In the genomic region with DNA sequence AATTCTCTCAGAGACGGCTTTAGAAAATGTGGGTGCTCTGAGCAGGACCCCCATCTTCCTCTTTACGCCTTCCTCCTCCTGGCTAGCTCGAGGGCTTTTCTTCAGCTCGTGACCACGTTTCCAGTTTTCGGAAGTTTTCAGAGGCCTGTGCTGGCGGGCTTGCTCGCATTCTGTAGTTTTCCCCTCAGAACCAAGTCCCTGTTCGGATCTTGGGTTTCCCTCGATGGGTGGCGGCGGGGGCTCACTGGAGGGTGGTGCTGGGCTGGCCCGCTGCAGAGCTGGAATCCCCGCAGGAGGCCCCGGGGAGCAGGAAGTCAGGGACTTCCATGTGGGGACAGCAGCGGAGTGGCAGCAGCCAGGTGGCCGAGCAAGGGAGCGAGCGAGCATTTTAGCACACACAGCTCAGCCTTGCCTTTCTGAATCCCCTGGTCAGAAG, we compare ENCODE assay signal across 7 mouse cellular contexts.
DNase-seq lines count a peak whose midpoint lies in the region; ATAC-seq and TF ChIP-seq lines count a peak whose summit lies in the region.

No protein-coding gene starts in this region.

- TF ChIP-seq EP300 in stomach, postnatal 0 days (optimal IDR thresholded peaks at IDR 0.05), result no peak

- TF ChIP-seq CTCF in spleen, adult 2 months (IDR thresholded peaks at IDR 0.05; ENCODE audit: extremely low read depth, insufficient read depth, insufficient read length, insufficient replicate concordance), result no peak
- TF ChIP-seq CTCF in stomach, postnatal 0 days (IDR thresholded peaks at IDR 0.05; ENCODE audit: low read depth), result peak; percentile 19; the same call in 1 of the 2 replicates

- no peaks in the 10 kb centered on the region for H3K9me3 ChIP-seq in embryonic facial prominence, embryonic 15.5 days (replicated peaks)
- H3K9me3 ChIP-seq in hindbrain, embryonic 14.5 days (ENCODE audit: control insufficient read depth, low read length), result no peaks in the 10 kb centered on the region
- H3K9me3 ChIP-seq in lung, embryonic 15.5 days, result no peaks in the 10 kb centered on the region
- no peaks in the 10 kb centered on the region for H3K9me3 ChIP-seq in stomach, postnatal 0 days (ENCODE audit: control insufficient read depth, low read length)

- 0 out of 2 replicates have a peak, but pooled peaks have one; percentile 6 for ATAC-seq in embryonic facial prominence, embryonic 15.5 days (ENCODE audit: insufficient number of reproducible peaks, low FRiP score, low TSS enrichment, low read depth)
- ATAC-seq in hindbrain, embryonic 14.5 days (ENCODE audit: low FRiP score), result peak; percentile 56
- peak; percentile 40; the same call in 1 of the 2 replicates for ATAC-seq in lung, embryonic 15.5 days (ENCODE audit: borderline replicate concordance, extremely low read depth, low FRiP score, low TSS enrichment)
- ATAC-seq in stomach, postnatal 0 days (ENCODE audit: low FRiP score, low TSS enrichment), result peak; percentile 47

- H3K4me2 ChIP-seq in embryonic facial prominence, embryonic 15.5 days (replicated peaks), result peak overlapping the region; percentile 82
- H3K4me2 ChIP-seq in hindbrain, embryonic 14.5 days (replicated peaks), result peak overlapping the region; percentile 71
- peak overlapping the region; percentile 94 for H3K4me2 ChIP-seq in lung, embryonic 15.5 days
- peak overlapping the region; percentile 86 for H3K4me2 ChIP-seq in stomach, postnatal 0 days (replicated peaks; ENCODE audit: low read depth)

- H3K36me3 ChIP-seq in spleen, adult 2 months (ENCODE audit: control insufficient read depth, insufficient read depth, low read length), result no peaks in the 10 kb centered on the region
- H3K36me3 ChIP-seq in embryonic facial prominence, embryonic 15.5 days, result no peaks in the 10 kb centered on the region
- H3K36me3 ChIP-seq in hindbrain, embryonic 14.5 days (replicated peaks; ENCODE audit: control insufficient read depth, insufficient read depth), result no peaks in the 10 kb centered on the region
- no peaks in the 10 kb centered on the region for H3K36me3 ChIP-seq in lung, embryonic 15.5 days
- H3K36me3 ChIP-seq in stomach, postnatal 0 days (ENCODE audit: control insufficient read depth, insufficient read depth, low read length), result no peaks in the 10 kb centered on the region

- TF ChIP-seq POLR2A in spleen, adult 2 months (IDR thresholded peaks at IDR 0.05; ENCODE audit: low read depth, low read length), result no peak

- 4% methylated on average over 19 of the region's 19 CpGs for WGBS in spleen, adult 2 months
- 3% methylated on average over 19 of the region's 19 CpGs for WGBS in embryonic facial prominence, embryonic 15.5 days
- whole genome bisulfite sequencing in hindbrain, embryonic 14.5 days, result 5% methylated on average over 19 of the region's 19 CpGs
- WGBS in lung, embryonic 15.5 days, result 6% methylated on average over 19 of the region's 19 CpGs
- WGBS in stomach, postnatal 0 days, result 5% methylated on average over 19 of the region's 19 CpGs

- DNase-seq in spleen, adult 2 months (ENCODE audit: low read depth in 1 of 2, low spot score in 2 of 2), result peak in 1 of 2 experiments; percentile 32
- no peak for DNase-seq in spleen, adult 18-20 months
- no peak for DNase-seq in hindbrain, embryonic 14.5 days (ENCODE audit: low spot score)
- peak; percentile 58 for DNase-seq in stomach, postnatal 0 days (ENCODE audit: low spot score)
- no peak for DNase-seq in cerebellum, adult 11-12 months

- peak overlapping the region; percentile 77 for H3K27ac ChIP-seq in spleen, adult 2 months (ENCODE audit: insufficient read depth, low read length)
- H3K27ac ChIP-seq in embryonic facial prominence, embryonic 15.5 days (replicated peaks), result peak overlapping the region; percentile 83
- no peak overlapping the region for H3K27ac ChIP-seq in hindbrain, embryonic 14.5 days
- H3K27ac ChIP-seq in lung, embryonic 15.5 days, result peak overlapping the region; percentile 75
- peak overlapping the region; percentile 93 for H3K27ac ChIP-seq in stomach, postnatal 0 days (replicated peaks)

- H3K9ac ChIP-seq in embryonic facial prominence, embryonic 15.5 days, result peak overlapping the region; percentile 62
- H3K9ac ChIP-seq in hindbrain, embryonic 14.5 days, result peak overlapping the region; percentile 34
- H3K9ac ChIP-seq in lung, embryonic 15.5 days, result peak overlapping the region; percentile 49
- H3K9ac ChIP-seq in stomach, postnatal 0 days (ENCODE audit: low read length), result peak overlapping the region; percentile 80

- H3K27me3 ChIP-seq in spleen, adult 2 months (ENCODE audit: control insufficient read depth, insufficient read depth, low read length), result no peaks in the 10 kb centered on the region
- no peaks in the 10 kb centered on the region for H3K27me3 ChIP-seq in embryonic facial prominence, embryonic 15.5 days
- no peaks in the 10 kb centered on the region for H3K27me3 ChIP-seq in hindbrain, embryonic 14.5 days (ENCODE audit: control insufficient read depth, insufficient read depth, low read length)
- no peaks in the 10 kb centered on the region for H3K27me3 ChIP-seq in lung, embryonic 15.5 days
- no peaks in the 10 kb centered on the region for H3K27me3 ChIP-seq in stomach, postnatal 0 days (ENCODE audit: control insufficient read depth, insufficient read depth, low read length)

- peaks cover 35% of the 10 kb centered on the region for H3K4me1 ChIP-seq in spleen, adult 2 months (ENCODE audit: control insufficient read depth, insufficient read depth, insufficient read length)
- H3K4me1 ChIP-seq in embryonic facial prominence, embryonic 15.5 days, result peaks cover 60% of the 10 kb centered on the region
- H3K4me1 ChIP-seq in hindbrain, embryonic 14.5 days (replicated peaks; ENCODE audit: control insufficient read depth, insufficient read depth, low read length), result peaks cover 27% of the 10 kb centered on the region
- H3K4me1 ChIP-seq in lung, embryonic 15.5 days, result peaks cover 70% of the 10 kb centered on the region
- peaks cover 20% of the 10 kb centered on the region for H3K4me1 ChIP-seq in stomach, postnatal 0 days (replicated peaks; ENCODE audit: control insufficient read depth, insufficient read depth)

- H3K4me3 ChIP-seq in spleen, adult 2 months (ENCODE audit: extremely low read depth, insufficient read depth, insufficient read length), result peak overlapping the region; percentile 70
- peak overlapping the region; percentile 53 for H3K4me3 ChIP-seq in embryonic facial prominence, embryonic 15.5 days (replicated peaks)
- peak overlapping the region; percentile 47 for H3K4me3 ChIP-seq in hindbrain, embryonic 14.5 days (replicated peaks; ENCODE audit: low read length)
- peak overlapping the region; percentile 53 for H3K4me3 ChIP-seq in lung, embryonic 15.5 days
- H3K4me3 ChIP-seq in stomach, postnatal 0 days (ENCODE audit: low read depth, low read length), result peak overlapping the region; percentile 60

Comparison
In these comparisons a context has a peak if more than half of its experiments do, and no peak if none do; other contexts are left out.
1. ATAC-seq: peak in every context shown above with its lines; median percentile 56 in hindbrain, embryonic 14.5 days; 47 in stomach, postnatal 0 days; 40 in lung, embryonic 15.5 days; 6 in embryonic facial prominence, embryonic 15.5 days.